Mouse (Mus musculus) layer of hippocampus, adult 18-20 months (tissue): Measurements from ENCODE around the gene Rab5if. TPM values are rescaled to one million over a fixed set of nuclear protein-coding genes. Genes with fewer than 3 reads are reported as not detected.
"Not testable (repeated sequence)": the region's sequence is repeated elsewhere in the genome, so short reads cannot be mapped to it uniquely, and the experiment has no call there.

ENCODE experiments used
- DNase-seq, 2 experiments: peaks; one replicate each; pipeline ENCODE4 v3.0.0; 2022; ENCODE audit warnings: low spot score in 2 of 2
- total RNA-seq, 2 experiments: library from RNA; stranded (reverse); gene quantifications; 2 replicates each; pipeline ENCODE4 v1.2.3; 2021

Gene Rab5if
- total RNA-seq, 2 experiments from 2014 or later: 88.3 to 98.8 TPM

GRCm38 (mm10) chr2:156886084-156886631 is 23.2 kb downstream of the Rab5if start:
- no peak for DNase-seq

GRCm38 (mm10) chr2:156887017-156887416 is 24.1 kb downstream of the Rab5if start, which contains the start of gene Sla2:
Gene Sla2 (minus strand): TSS chr2:156887192.
- DNase-seq: no peak

- DNase-seq: no peak
Observed at GRCm38 (mm10) chr2:156888490-156888889, 25.6 kb downstream of the Rab5if start.

- DNase-seq: no peak
Observed at GRCm38 (mm10) chr2:156892240-156892639, 29.3 kb downstream of the Rab5if start.

GRCm38 (mm10) chr2:156892821-156893220 is 29.9 kb downstream of the Rab5if start:
- DNase-seq: no peak

- no peak for DNase-seq
Observed at GRCm38 (mm10) chr2:156894496-156895265, 31.8 kb downstream of the Rab5if start.

- DNase-seq: no peak
Observed at GRCm38 (mm10) chr2:156896384-156896914, 33.5 kb downstream of the Rab5if start.

- DNase-seq: peak in 1 of 2 experiments; percentile 65
Observed at GRCm38 (mm10) chr2:156897034-156897433, 34.1 kb downstream of the Rab5if start.

GRCm38 (mm10) chr2:156898374-156898773 is 35.4 kb downstream of the Rab5if start:
- DNase-seq: no peak

GRCm38 (mm10) chr2:156899184-156899583 is 36.3 kb downstream of the Rab5if start:
- no peak for DNase-seq

- DNase-seq: no peak
Observed at GRCm38 (mm10) chr2:156901344-156901743, 38.4 kb downstream of the Rab5if start.

GRCm38 (mm10) chr2:156901883-156902282 is 39.0 kb downstream of the Rab5if start:
- no peak for DNase-seq

- not testable (repeated sequence) for DNase-seq
Observed at GRCm38 (mm10) chr2:156902411-156902810, 39.5 kb downstream of the Rab5if start.

- DNase-seq: no peak
Observed at GRCm38 (mm10) chr2:156903367-156903766, 40.4 kb downstream of the Rab5if start.

- peak; percentile 56 to 87 for DNase-seq
Observed at GRCm38 (mm10) chr2:156904976-156905717, 42.2 kb downstream of the Rab5if start.

- not testable (repeated sequence) for DNase-seq
Observed at GRCm38 (mm10) chr2:156905931-156906330, 43.0 kb downstream of the Rab5if start.

- DNase-seq: no peak
Observed at GRCm38 (mm10) chr2:156913191-156913590, 50.3 kb downstream of the Rab5if start.

GRCm38 (mm10) chr2:156915559-156915958 is 52.6 kb downstream of the Rab5if start:
- DNase-seq: no peak

GRCm38 (mm10) chr2:156916419-156917125 is 53.6 kb downstream of the Rab5if start:
- no peak for DNase-seq

- DNase-seq: no peak
Observed at GRCm38 (mm10) chr2:156918562-156918961, 55.6 kb downstream of the Rab5if start.

- DNase-seq: not testable (repeated sequence)
Observed at GRCm38 (mm10) chr2:156919191-156919590, 56.3 kb downstream of the Rab5if start.
